Mouse (Mus musculus) ES-E14 (cell line): ENCODE data around the gene Btd.

Experiments
- MAFK ChIP-seq: IDR thresholded peaks from 2 replicates; pipeline ENCODE4 v1.6.1; 2014; ENCODE audit warnings: mild to moderate bottlenecking, low read depth, low read length, inconsistent platforms; ENCODE audit not compliant: insufficient read depth
- ZNF384 ChIP-seq: IDR thresholded peaks from 2 replicates; pipeline ENCODE4 v1.6.1; 2012; ENCODE audit warnings: low read depth, low read length, inconsistent platforms

GRCm38 (mm10) chr14:31593036-31593435 lies 47.8 kb upstream of the Btd start:
- no peak for TF ChIP-seq MAFK
- no peak for TF ChIP-seq ZNF384
